Mouse (Mus musculus) midbrain, postnatal 0 days (tissue): Measurements from ENCODE around the gene Spic. TPM values are rescaled to one million over a fixed set of nuclear protein-coding genes. Genes with fewer than 3 reads are reported as not detected.
"Not testable (repeated sequence)": the region's sequence is repeated elsewhere in the genome, so short reads cannot be mapped to it uniquely, and the experiment has no call there.

Experiments used
- ATAC-seq: fragments of 200-750 bp; cut with Nextera tagmentation; 2 replicates; pipeline ENCODE4 v1.8.0; 2017; ENCODE audit warnings: moderate number of reproducible peaks, mild to moderate bottlenecking, moderate TSS enrichment, moderate library complexity; ENCODE audit not compliant: low FRiP score
- DNase-seq: peaks from one replicate; pipeline ENCODE4 v3.0.0-alpha.2; 2015; ENCODE audit warnings: low spot score
- H3K27ac ChIP-seq: fragments of 300-500 bp; sonication (generic); 2 replicates; pipeline ENCODE4 v1.5.1; 2014; ENCODE audit warnings: low read depth, mild to moderate bottlenecking, low read length, mixed read lengths
- H3K27me3 ChIP-seq: fragments of 300-500 bp; sonication (generic); 2 replicates; pipeline ENCODE4 v1.6.1; 2014; ENCODE audit warnings: low read length, control low read depth, mixed read lengths; ENCODE audit not compliant: insufficient read depth
- H3K36me3 ChIP-seq: fragments of 300-500 bp; sonication (generic); 2 replicates; pipeline ENCODE4 v1.6.1; 2014; ENCODE audit warnings: low read length, control low read depth, mixed read lengths; ENCODE audit not compliant: insufficient read depth
- H3K4me1 ChIP-seq: fragments of 300-500 bp; sonication (generic); 2 replicates; pipeline ENCODE4 v1.6.1; 2014; ENCODE audit warnings: mild to moderate bottlenecking, control low read depth, antibody characterized with exemption, low read length, mixed read lengths; ENCODE audit not compliant: insufficient read depth
- H3K4me2 ChIP-seq: fragments of 300-500 bp; sonication (generic); 2 replicates; pipeline ENCODE4 v1.6.1; 2014; ENCODE audit warnings: low read depth, mild to moderate bottlenecking, low read length, mixed read lengths; ENCODE audit not compliant: poor library complexity, severe bottlenecking
- H3K4me3 ChIP-seq: fragments of 300-500 bp; sonication (generic); 2 replicates; pipeline ENCODE4 v1.5.1; 2014; ENCODE audit warnings: low read depth, mild to moderate bottlenecking, low read length, moderate library complexity
- H3K9ac ChIP-seq: fragments of 300-500 bp; sonication (generic); replicated peaks from 2 replicates; pipeline ENCODE4 v1.6.1; 2014; ENCODE audit warnings: mild to moderate bottlenecking, low read length, moderate library complexity, mixed read lengths; ENCODE audit not compliant: poor library complexity, severe bottlenecking
- H3K9me3 ChIP-seq: fragments of 300-500 bp; sonication (generic); 2 replicates; pipeline ENCODE4 v1.6.1; 2016; ENCODE audit warnings: low read length, control low read depth
- CTCF ChIP-seq: IDR thresholded peaks from 2 replicates; pipeline ENCODE4 v1.5.1; 2016; ENCODE audit warnings: antibody characterized with exemption, mild to moderate bottlenecking
- WGBS: fragments of 180-500 bp; shearing (Covaris S2); extraction: QIAGEN DNeasy Blood & Tissue Kit; methylation state at CpG from one replicate; pipeline ENCODE4 v1.1.7; 2014; 5-methylcytosine and 5-hydroxymethylcytosine counted together
- polyA plus RNA-seq: library from polyadenylated mRNA; unstranded; fragments of >200 nt; fragmentation: Nextera tagmentation; extraction: Ambion mirVana; gene quantifications from 2 replicates; pipeline ENCODE4 v1.2.1, GENCODE M21; 2015
- total RNA-seq: library from RNA; depleted of rRNA; stranded (reverse); fragments of >200 nt; gene quantifications from 2 replicates; pipeline ENCODE4 v1.2.3, GENCODE M21; 2014

The Spic gene
- total and polyA plus RNA-seq, 2 experiments from 2014 or later = not detected

GRCm38 (mm10) chr10:88672123-88672522 lies 12.7 kb downstream of the Spic start:
- 92% methylated on average over 6 of the region's 6 CpGs for WGBS

GRCm38 (mm10) chr10:88669719-88670118 lies 15.1 kb downstream of the Spic start:
- Histone ChIP-seq H3K4me3 (no peak overlapping the region), H3K27me3 (no peaks in the 10 kb centered on the region), H3K9me3 (no peaks in the 10 kb centered on the region), H3K9ac (no peak overlapping the region), H3K4me2 (no peak overlapping the region), H3K27ac (no peak overlapping the region), H3K36me3 (no peaks in the 10 kb centered on the region), H3K4me1 (no peaks in the 10 kb centered on the region)
- ATAC-seq (no peak), DNase-seq (peak; percentile 50)
- 22% methylated on average over 1 of the region's 1 CpGs for WGBS
- TF ChIP-seq CTCF = peak; percentile 77

More at GRCm38 (mm10) chr10:88672123-88672522, 12.7 kb downstream of the Spic start:
- no peaks in the 10 kb centered on the region for H3K27me3 ChIP-seq
- no peaks in the 10 kb centered on the region for H3K36me3 ChIP-seq
- DNase-seq (no peak), ATAC-seq (no peak)
- H3K9me3 ChIP-seq = no peaks in the 10 kb centered on the region
- H3K9ac ChIP-seq = no peak overlapping the region
- TF ChIP-seq CTCF = no peak
- no peak overlapping the region for H3K4me2 ChIP-seq
- no peaks in the 10 kb centered on the region for H3K4me1 ChIP-seq
- H3K4me3 ChIP-seq = no peak overlapping the region
- H3K27ac ChIP-seq = no peak overlapping the region

GRCm38 (mm10) chr10:88663856-88664255 lies 21.0 kb downstream of the Spic start:
- not testable (repeated sequence) for H3K4me3 ChIP-seq, H3K27me3 ChIP-seq

GRCm38 (mm10) chr10:88658918-88659317 lies 25.9 kb downstream of the Spic start:
- H3K36me3 ChIP-seq = no peaks in the 10 kb centered on the region
- no peak for ATAC-seq
- TF ChIP-seq CTCF = no peak
- DNase-seq = no peak
- no peaks in the 10 kb centered on the region for H3K9me3 ChIP-seq
- H3K27ac ChIP-seq = no peak overlapping the region
- WGBS = 90% methylated on average over 4 of the region's 4 CpGs
- no peaks in the 10 kb centered on the region for H3K27me3 ChIP-seq
- H3K4me3 ChIP-seq = no peak overlapping the region
- H3K9ac ChIP-seq = no peak overlapping the region
- H3K4me2 ChIP-seq = no peak overlapping the region
- no peaks in the 10 kb centered on the region for H3K4me1 ChIP-seq

More at GRCm38 (mm10) chr10:88663856-88664255, 21.0 kb downstream of the Spic start:
- not testable (repeated sequence) for ATAC-seq, H3K36me3 ChIP-seq, H3K9me3 ChIP-seq, H3K4me2 ChIP-seq, H3K27ac ChIP-seq, H3K4me1 ChIP-seq, H3K9ac ChIP-seq, DNase-seq

GRCm38 (mm10) chr10:88645448-88645847 lies 39.4 kb downstream of the Spic start:
- ATAC-seq (no peak), DNase-seq (no peak)
- Histone ChIP-seq H3K4me2 (no peak overlapping the region), H3K27ac (no peak overlapping the region), H3K4me3 (no peak overlapping the region), H3K4me1 (no peaks in the 10 kb centered on the region), H3K9ac (no peak overlapping the region), H3K27me3 (no peaks in the 10 kb centered on the region), H3K36me3 (no peaks in the 10 kb centered on the region), H3K9me3 (no peaks in the 10 kb centered on the region)
- no peak for TF ChIP-seq CTCF
- 68% methylated on average over 5 of the region's 5 CpGs for WGBS

- no peaks in the 10 kb centered on the region for H3K27me3 ChIP-seq
- WGBS = 85% methylated on average over 10 of the region's 10 CpGs
- H3K36me3 ChIP-seq = no peaks in the 10 kb centered on the region
- ATAC-seq (no peak), DNase-seq (no peak)
- no peak overlapping the region for H3K27ac ChIP-seq
- no peak overlapping the region for H3K4me3 ChIP-seq
- no peak overlapping the region for H3K4me2 ChIP-seq
- TF ChIP-seq CTCF = no peak
- no peaks in the 10 kb centered on the region for H3K9me3 ChIP-seq
- H3K4me1 ChIP-seq = no peaks in the 10 kb centered on the region
- H3K9ac ChIP-seq = no peak overlapping the region
Observed at GRCm38 (mm10) chr10:88631330-88631953, 53.4 kb downstream of the Spic start.
